Mouse (Mus musculus): ENCODE data around the gene Atg7.

GRCm38 (mm10) chr6:114862046-114862445 is 219.1 kb downstream of the Atg7 start:
- TF ChIP-seq CTCF (conservative IDR thresholded peaks at IDR 0.05 in 1 of 2, IDR thresholded peaks at IDR 0.05 in 1 of 2; ENCODE audit: low read depth in 2 of 2, low read length in 2 of 2) (no peak), ZMIZ1 (IDR thresholded peaks at IDR 0.05; ENCODE audit: low read depth, low read length) (no peak), MAFK (IDR thresholded peaks at IDR 0.05; ENCODE audit: insufficient replicate concordance, low read length) (no peak), POLR2A (IDR thresholded peaks at IDR 0.05; ENCODE audit: low read depth, low read length) (no peak), ELF1 (IDR thresholded peaks at IDR 0.05; ENCODE audit: low read depth, low read length) (no peak), EP300 (IDR thresholded peaks at IDR 0.05; ENCODE audit: low read length) (no peak), BHLHE40 (IDR thresholded peaks at IDR 0.05; ENCODE audit: low read depth, low read length) (no peak), CHD2 (IDR thresholded peaks at IDR 0.05; ENCODE audit: low read length) (no peak), USF1 (IDR thresholded peaks at IDR 0.05; ENCODE audit: low read depth, low read length) (no peak), KAT2A (IDR thresholded peaks at IDR 0.05; ENCODE audit: insufficient replicate concordance, low read length) (no peak), ZC3H11A (IDR thresholded peaks at IDR 0.05; ENCODE audit: low read depth, low read length) (no peak), TBP (conservative IDR thresholded peaks at IDR 0.05; ENCODE audit: low read depth, low read length) (no peak), RCOR1 (conservative IDR thresholded peaks at IDR 0.05; ENCODE audit: low read depth, low read length) (no peak), CHD1 (IDR thresholded peaks at IDR 0.05; ENCODE audit: low read depth, low read length) (no peak)
